Mouse (Mus musculus): ENCODE measurements at regions not wholly inside any gene's neighbourhood (a gene's known extent, or its start where the extent isn't known, plus 50 kb on each side); places are given as distances from the start of the nearest gene placed in this dataset.
A peak's percentile ranks its signal among the peaks of the same experiment; 100 is the strongest.

DNA sequence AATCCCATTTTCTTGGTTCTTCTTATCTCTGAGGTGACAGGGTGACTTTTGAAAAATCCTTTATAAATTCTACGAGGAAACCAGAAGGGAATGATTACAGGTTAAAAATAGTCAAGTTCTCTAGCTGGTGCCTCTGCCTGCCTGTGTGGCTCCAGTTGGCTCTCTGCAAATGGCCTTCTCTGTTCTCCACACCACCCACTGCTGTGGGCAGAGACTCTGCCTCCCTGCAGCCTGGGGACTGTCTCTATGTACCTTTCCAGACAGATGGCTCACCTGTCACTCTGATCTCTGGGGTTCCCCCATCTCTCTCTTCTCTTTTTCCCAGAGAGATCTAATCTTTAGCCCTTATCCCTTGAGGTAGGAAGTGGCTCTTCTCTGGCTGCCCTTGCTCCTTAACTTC, 302.2 kb upstream of the Myt1l start:
- DNase-seq = no peak

DNA sequence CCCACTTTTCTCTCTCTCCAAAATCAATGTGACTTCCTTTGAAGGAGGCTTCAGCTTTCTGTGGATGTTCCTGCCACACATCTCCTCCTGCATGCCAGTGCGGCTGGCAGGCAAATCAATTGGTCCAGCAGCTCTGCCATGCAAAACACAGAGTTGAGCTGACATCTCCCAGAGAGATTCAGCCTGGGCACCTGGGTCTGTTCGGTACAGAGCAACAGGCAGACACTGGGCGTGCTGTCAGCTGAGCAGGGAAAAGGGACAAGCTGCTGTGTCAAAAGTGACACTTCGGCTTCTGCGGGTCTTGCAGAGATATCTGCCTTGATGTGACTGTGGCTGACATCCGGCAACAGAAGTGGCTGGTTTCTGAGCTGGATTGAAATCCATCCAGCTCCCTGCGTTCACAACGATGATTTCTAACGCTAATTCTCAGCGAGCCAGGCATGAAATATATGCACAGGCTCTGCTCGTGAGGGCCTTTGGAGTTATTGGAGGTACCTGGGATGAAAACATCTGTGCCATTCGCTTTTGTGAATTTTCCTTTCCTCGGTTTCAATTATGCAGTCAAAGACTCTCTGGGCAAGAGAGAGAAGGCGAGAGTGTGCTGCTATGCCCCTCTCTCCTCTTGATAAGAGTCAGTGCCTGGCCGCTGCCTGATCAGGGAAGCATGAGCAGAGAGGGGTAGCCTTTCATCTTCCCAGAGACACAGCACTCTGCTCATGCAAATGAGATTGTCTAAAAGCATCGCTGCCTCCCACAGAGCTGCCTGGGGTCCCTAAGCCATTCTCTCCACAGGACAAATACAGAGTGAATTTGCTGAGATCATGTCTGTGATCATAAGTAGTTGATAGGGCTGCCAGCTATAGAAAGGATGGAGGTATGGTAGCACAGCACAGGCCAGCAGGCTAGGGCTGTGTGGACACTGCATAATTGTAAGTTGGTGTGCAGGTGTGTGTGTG, 295.4 kb upstream of the Myt1l start:
- DNase-seq = no peak

DNA sequence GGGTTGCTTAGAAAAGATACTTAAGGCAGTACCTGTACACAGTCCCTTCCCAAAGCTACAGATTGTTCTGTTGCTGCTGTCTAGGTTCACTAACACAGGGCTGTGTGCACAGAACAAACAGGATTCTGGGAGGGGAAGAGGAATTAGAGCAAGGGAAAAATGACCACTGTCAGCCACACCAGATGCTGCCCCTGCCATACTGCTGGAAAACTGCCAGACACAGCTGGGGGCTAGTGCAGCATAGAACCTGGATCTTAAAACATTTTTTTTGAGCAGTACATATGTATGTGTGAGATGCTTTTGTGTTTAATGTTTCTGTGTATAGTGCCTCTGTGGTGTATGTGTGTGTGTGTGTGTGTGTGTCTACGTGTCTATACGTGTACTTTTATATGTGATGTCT, 291.7 kb upstream of the Myt1l start:
- no peak for DNase-seq

DNA sequence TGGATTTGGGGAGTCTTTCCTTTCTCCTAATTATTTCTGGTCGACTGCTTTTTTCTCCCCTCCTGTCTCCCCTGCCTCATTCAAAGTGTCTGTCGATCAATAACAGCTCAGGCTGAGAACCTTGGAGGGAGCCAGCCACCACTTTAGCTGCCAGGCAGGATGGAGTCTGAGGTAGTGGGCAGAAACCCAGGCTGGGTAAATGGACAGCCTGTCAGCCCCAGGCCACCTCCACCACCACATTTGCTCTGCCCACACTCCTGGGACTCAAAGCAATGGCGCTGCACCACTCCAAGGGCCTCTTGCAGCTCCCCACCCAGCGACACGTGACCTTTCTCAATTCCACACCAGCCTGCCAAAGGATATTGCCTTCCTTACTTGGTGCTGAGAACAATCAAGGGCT, 290.7 kb upstream of the Myt1l start:
- no peak for DNase-seq

GRCm38 (mm10) chr12:29239482-29239881, 288.7 kb upstream of the Myt1l start:
- DNase-seq = no peak

DNA sequence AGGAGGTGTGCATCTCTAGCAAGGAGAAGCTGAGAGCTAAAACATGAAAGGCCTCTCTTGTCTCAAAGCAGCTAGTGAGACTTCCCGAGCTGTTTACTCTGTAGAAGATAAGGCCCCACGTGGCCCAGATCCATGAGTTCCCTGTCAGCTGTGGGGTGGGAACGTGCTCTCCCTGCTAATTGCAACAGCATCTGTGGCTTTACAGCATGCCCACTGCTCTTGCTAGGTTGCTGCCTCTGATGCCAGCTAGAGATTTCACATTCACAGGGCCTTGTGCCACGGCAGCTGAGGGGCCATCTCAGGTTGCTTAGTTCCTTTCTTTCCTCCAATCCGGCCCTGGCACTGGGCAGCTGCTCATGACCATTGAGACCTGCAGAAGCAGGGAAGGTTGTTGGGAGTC, 288.2 kb upstream of the Myt1l start:
- no peak for DNase-seq

DNA sequence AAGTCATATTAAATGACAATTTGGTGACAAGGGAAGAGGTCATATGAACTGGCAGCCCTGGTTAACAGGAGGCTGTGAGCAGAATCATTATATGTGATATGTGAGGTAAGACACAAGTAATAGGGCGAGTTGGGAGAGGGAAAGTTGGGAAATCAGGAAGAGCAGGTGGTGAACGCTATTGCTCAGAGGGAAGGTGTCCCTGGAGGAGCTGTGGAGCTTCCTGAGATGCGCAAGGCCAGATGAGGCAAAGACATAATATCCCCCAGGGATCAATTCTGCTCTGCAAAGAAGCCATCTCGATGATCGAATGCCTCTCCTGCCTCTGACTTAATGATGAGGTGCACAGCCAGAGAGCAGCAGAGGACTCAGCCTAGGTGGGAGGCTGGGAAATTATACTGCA, 285.1 kb upstream of the Myt1l start:
- no peak for DNase-seq

DNA sequence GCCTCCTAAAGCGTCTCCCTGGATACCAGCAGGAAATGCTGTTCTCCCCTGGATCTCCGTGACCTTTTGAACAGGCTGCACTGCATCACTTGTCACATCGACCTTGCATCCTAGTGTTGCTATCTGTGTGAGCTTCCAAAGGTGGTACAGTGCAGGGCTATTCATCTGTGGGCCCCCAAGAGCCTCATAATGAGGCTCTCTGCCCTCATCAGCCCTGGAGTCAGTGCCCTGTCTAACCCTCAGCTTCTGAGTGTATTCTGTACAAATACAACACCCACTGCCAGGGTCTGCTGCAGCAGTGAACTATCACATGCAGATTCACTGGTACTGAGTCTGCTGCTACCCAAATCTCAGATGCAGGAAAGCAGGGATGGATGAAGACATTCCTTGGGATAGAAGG, 282.1 kb upstream of the Myt1l start:
- DNase-seq = no peak

DNA sequence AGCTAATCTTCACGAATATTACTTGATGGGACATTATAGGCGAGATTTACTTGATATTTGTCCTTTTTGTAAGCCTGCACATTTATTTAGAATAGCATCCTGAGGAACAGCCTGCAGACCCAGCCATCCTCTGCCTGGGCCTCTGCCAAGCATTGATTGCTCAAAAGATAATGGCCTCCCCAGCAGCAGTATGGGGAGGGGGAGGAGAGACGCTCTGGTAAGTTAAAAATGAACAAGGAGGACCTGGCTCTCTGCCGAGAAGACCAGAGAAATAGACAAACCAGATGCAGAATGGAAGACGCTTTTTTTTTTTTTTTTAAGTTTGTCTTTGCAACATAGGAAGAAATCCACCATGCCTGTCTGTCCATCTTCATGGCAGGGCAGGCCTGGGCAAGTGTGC, 280.8 kb upstream of the Myt1l start:
- DNase-seq = no peak

DNA sequence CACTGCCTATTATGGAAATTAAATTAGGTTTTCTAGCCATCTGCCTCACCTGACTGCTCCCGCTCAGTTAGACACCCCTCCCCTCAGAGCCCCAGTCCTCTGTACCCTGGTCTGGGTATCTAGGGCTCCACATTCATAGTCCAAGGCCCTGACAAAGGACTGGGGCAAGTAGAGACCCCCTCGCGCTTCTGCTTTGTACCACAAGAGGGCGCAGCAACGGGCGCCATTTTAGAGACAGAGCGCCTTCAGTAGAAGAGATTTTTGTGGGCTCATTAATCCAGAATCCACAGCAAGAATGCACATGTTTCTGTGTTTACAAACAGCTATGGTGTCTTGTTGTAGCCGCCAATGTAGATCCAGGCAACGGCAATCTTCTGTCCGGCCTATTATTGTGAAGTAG, 279.7 kb upstream of the Myt1l start:
- DNase-seq = no peak

DNA sequence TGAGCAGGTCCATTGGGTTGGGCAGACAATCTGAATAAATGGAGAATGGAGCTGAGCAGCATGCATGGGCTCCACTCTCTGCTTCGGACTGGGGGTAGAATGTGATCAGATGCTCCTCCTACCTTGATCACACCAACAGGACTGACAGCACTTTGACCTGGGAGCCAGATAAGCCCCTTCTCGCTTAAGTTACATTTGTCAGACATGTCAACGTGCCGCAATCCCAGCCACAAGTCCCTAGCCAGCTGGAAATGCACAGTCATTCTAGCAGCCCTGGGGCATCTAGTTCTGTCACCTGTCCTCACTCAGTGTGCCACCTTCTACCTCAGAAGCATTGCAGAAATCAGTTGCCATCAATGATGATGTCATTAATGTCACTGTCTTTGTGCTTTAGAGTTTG, 272.1 kb upstream of the Myt1l start:
- no peak for DNase-seq

- no peak for DNase-seq
Observed at GRCm38 (mm10) chr12:29257011-29257734, 271.0 kb upstream of the Myt1l start.

DNA sequence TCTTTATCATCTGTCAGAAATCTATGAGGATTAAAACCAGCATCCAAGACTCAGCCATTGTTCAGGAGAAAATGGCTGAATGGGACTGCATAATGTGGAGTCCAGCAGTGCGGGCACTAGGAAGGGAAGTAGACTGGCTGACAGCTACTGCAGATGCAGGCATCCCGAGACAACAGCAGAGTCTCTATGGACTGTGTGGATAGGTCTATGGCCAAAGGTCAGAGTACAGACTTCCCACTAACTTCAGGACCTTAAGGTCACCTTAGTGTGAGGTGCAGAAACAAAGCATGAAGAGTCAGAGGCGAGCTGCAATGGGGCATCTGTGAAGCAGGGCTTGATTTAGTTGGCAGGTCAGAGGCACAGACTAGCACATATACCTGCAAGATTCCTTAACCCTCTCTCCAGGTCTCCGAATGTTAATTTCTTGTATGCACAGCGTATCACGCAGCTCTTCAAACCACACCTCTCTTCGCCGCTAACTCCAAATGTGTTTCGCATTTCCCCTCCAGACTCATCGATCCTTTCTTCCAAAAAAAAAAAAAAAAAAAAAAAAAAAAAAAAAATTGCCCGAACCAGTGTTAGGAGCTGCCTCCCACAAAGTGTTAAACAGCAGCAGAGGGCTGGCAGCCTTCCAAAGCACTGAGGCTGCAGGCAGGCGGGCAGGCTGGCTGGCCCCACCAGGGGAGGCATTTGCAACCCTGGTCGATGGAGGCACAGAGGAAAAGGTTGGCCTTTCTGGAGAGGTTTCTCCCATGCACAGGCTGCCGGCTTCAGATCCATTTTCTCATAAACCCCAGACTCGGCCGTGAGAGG, 270.2 kb upstream of the Myt1l start:
- peak; percentile 59 for DNase-seq

DNA sequence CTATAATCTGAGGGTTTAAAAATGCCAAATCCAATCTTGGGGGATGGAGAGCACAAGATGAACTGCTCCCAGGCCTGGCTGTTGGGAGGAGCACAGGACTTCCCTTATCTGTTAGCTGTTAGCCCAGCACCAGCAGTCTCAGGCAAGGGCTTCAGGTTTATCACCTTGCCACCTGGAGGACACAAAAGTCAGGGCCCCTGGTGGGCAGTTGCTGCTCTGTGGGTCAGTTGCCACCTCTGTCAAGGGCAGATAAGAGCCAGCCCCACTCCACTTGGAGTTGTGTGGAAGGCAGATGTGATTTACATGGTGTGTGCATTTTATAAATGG, 269.7 kb upstream of the Myt1l start:
- DNase-seq = no peak

GRCm38 (mm10) chr12:29258966-29259365, 269.2 kb upstream of the Myt1l start:
- DNase-seq = no peak

DNA sequence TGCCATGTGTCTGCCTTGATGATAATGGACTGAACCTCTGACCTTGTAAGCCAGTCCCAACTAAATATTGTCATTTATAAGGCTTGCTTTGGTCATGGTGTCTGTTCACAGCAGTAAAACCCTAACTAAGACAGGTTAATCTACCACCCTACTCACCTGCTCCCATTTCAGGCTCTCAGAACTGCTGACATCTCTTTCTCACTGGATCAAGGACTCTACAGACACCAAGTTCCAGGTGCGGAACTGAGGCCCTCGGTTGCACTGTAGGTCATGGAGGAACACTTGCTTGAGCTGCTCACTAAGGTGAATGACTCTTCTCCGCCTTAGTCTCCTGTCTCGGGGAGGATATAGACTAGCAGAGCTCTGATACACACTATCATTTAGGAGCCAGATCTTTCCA, 254.0 kb upstream of the Myt1l start:
- DNase-seq = no peak

GRCm38 (mm10) chr12:29275676-29276075, 252.5 kb upstream of the Myt1l start:
- no peak for DNase-seq

- DNase-seq = no peak
Observed at GRCm38 (mm10) chr12:29279631-29280080, 248.5 kb upstream of the Myt1l start.

- DNase-seq = no peak
Observed at GRCm38 (mm10) chr12:29280081-29280788, 247.9 kb upstream of the Myt1l start.

DNA sequence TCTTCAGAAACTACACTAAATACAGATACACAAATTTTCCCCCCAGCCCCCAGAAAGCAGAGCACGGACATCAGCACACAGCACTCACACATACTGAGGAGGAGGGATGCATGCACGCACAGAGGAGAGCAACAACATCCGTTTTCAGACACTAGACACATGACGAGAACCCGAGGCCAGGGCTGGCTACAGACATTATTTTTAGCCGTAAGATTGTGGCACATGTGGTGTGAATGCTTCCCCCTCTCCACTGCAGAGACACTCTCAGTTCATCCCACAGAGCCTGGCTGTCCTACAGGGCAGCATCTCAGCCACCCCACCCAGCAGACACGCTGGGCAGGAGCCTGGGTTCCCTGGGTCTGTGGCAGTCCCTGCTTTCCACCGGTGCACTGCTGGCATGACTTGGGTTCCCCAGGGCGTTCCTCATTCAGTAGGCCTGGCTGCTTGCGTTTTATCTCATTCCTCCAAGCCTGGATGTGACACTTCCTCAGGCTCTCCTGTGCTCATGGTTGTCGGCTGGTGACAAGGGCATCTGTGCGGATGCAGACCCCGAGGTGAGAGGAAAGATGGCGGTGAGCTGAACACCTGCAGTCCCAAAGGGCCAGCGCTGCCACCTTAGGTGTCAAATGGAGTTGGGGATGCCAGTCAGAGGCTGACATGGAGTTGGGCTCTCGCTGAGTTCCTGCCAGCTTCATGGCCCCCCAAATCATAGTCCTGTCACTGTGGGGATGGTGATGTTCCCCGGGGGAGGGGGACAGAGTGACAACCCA, 247.1 kb upstream of the Myt1l start:
- DNase-seq = no peak

GRCm38 (mm10) chr12:29288801-29289200, 239.4 kb upstream of the Myt1l start:
- no peak for DNase-seq
